Mouse (Mus musculus) intestine, postnatal 0 days (tissue): ENCODE results near the gene Tbp. TPM values are rescaled to one million over a fixed set of nuclear protein-coding genes. Genes with fewer than 3 reads are reported as not detected.

ENCODE experiments used
- ATAC-seq: fragments of 200-750 bp; cut with Nextera tagmentation; 2 replicates; pipeline ENCODE4 v1.8.0; 2017; ENCODE audit warnings: mild to moderate bottlenecking, moderate TSS enrichment, moderate library complexity
- H3K27ac ChIP-seq: fragments of 300-500 bp; sonication (generic); 2 replicates; pipeline ENCODE4 v1.5.1; 2014; ENCODE audit warnings: mild to moderate bottlenecking, low read depth, low read length, moderate library complexity
- H3K27me3 ChIP-seq: fragments of 300-500 bp; sonication (generic); replicated peaks from 2 replicates; pipeline ENCODE4 v1.6.1; 2014; ENCODE audit warnings: low read length, mixed read lengths; ENCODE audit not compliant: control insufficient read depth, insufficient read depth
- H3K36me3 ChIP-seq: fragments of 300-500 bp; sonication (generic); 2 replicates; pipeline ENCODE4 v1.6.1; 2014; ENCODE audit warnings: mild to moderate bottlenecking, moderate library complexity; ENCODE audit not compliant: control insufficient read depth, insufficient read depth
- H3K4me1 ChIP-seq: fragments of 300-500 bp; sonication (generic); replicated peaks from 2 replicates; pipeline ENCODE4 v1.6.1; 2014; ENCODE audit warnings: antibody characterized with exemption, low read length, mixed read lengths; ENCODE audit not compliant: control insufficient read depth, insufficient read depth
- H3K4me2 ChIP-seq: fragments of 300-500 bp; sonication (generic); replicated peaks from 2 replicates; pipeline ENCODE4 v1.6.1; 2014; ENCODE audit warnings: low read depth, mild to moderate bottlenecking, moderate library complexity
- H3K4me3 ChIP-seq: fragments of 300-500 bp; sonication (generic); 2 replicates; pipeline ENCODE4 v1.5.1; 2014; ENCODE audit warnings: low read depth, low read length
- H3K9ac ChIP-seq: fragments of 300-500 bp; sonication (generic); 2 replicates; pipeline ENCODE4 v1.6.1; 2014; ENCODE audit warnings: mild to moderate bottlenecking, low read depth, low read length
- H3K9me3 ChIP-seq: fragments of 300-500 bp; sonication (generic); 2 replicates; pipeline ENCODE4 v1.6.1; 2016; ENCODE audit warnings: mixed run types; ENCODE audit not compliant: control insufficient read depth
- CTCF ChIP-seq: sonication (generic); IDR thresholded peaks from 2 replicates; pipeline ENCODE4 v1.5.1; 2016; ENCODE audit warnings: low read depth, mild to moderate bottlenecking, control low read depth, antibody characterized with exemption, moderate library complexity
- WGBS: fragments of 180-500 bp; shearing (Covaris S2); extraction: QIAGEN DNeasy Blood & Tissue Kit; methylation state at CpG from one replicate; pipeline ENCODE4 v1.1.7; 2014; 5-methylcytosine and 5-hydroxymethylcytosine counted together
- polyA plus RNA-seq: library from polyadenylated mRNA; unstranded; fragments of >200 nt; fragmentation: Nextera tagmentation; extraction: Ambion mirVana; gene quantifications from 2 replicates; pipeline ENCODE4 v1.2.1, GENCODE M21; 2015

The Tbp gene
- polyA plus RNA-seq, 1 experiment from 2014 or later: 21.7 TPM

DNA sequence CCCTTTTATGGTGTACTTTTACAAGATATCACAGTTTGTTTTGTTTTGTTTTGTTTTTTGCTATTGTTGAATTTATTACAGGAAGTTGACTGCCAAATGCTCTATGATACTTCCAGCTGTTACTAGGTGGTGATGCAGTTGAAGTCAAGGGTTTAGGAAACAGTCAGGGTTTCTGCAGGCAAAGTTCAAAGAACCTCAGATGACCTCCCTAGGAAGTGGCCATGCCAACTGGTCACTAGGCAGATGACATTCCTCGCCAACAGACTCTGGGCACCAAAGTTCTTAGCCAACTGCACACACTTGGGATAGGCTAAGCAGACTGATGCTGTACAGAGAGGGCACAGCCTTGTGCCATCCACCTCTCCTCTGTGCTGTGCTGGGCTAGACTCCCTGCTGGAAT is 75.4 kb downstream of the Tbp start:
- 75% methylated on average over 1 of the region's 1 CpGs for WGBS
- Histone ChIP-seq H3K4me3 (no peak overlapping the region), H3K4me2 (no peak overlapping the region), H3K27me3 (no peaks in the 10 kb centered on the region), H3K27ac (no peak overlapping the region), H3K36me3 (no peaks in the 10 kb centered on the region), H3K9ac (no peak overlapping the region), H3K9me3 (no peaks in the 10 kb centered on the region), H3K4me1 (no peaks in the 10 kb centered on the region)
- no peak for ATAC-seq
- no peak for TF ChIP-seq CTCF

DNA sequence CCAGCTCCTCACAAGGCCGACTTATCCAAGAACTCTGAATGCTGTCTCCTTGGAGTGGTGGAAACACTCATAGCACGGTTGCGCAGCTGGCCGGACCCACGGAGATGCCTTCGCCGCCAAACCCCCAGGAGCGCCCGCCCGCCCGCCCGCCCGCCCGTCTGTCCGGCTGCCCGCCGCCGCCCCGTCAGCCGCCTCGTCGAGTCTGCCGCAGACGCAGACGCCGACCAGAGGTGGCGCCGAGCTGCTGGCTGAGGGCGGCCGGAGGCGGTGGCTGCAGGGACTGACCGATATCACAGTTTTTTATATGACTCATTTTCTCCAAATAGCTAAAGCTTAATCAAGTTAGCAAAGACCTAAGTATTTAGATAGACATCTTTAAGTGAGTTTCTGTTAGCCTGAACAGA is 77.6 kb downstream of the Tbp start:
- H3K36me3 ChIP-seq: no peaks in the 10 kb centered on the region
- under 1% methylated on average over 32 of the region's 32 CpGs for WGBS
- no peak overlapping the region; the same call in 1 of the 2 replicates for H3K27ac ChIP-seq
- no peaks in the 10 kb centered on the region for H3K4me1 ChIP-seq
- H3K9ac ChIP-seq: peak overlapping the region; percentile 11; the same call in 1 of the 2 replicates
- no peaks in the 10 kb centered on the region for H3K27me3 ChIP-seq
- no peaks in the 10 kb centered on the region for H3K9me3 ChIP-seq
- peak; percentile 57 for TF ChIP-seq CTCF
- H3K4me2 ChIP-seq: peak overlapping the region; percentile 65
- H3K4me3 ChIP-seq: peak overlapping the region; percentile 34
- ATAC-seq: no peak

Other genes with a start within 250 kb of the Tbp start
- 18.5 and 20.0 TPM in 2 replicates for gene Dll1, start 123.0 kb upstream of the Tbp start, polyA plus RNA-seq
- gene Fam120b, start 103.7 kb upstream of the Tbp start, polyA plus RNA-seq: 11.5 and 13.6 TPM in 2 replicates
- gene Psmb1, start 137 bp upstream of the Tbp start, polyA plus RNA-seq: 233 and 246 TPM in 2 replicates
- 42.7 and 46.2 TPM in 2 replicates for gene Pdcd2, start 27.4 kb downstream of the Tbp start, polyA plus RNA-seq
- gene Prdm9, start 64.5 kb downstream of the Tbp start, polyA plus RNA-seq: 1.5 and 1.8 TPM in 2 replicates
- gene Chd1, start 205.1 kb downstream of the Tbp start, polyA plus RNA-seq: 14.1 and 16.1 TPM in 2 replicates